19 mouse cellular contexts compared by ENCODE assay signal in genomic region chr5:121493305-121493704, GRCm38 (mm10). TPM values are rescaled to one million over a fixed set of nuclear protein-coding genes. Genes with fewer than 3 reads are reported as not detected.
DNase-seq lines count a peak whose midpoint lies in the region; ATAC-seq lines count a peak whose summit lies in the region.
"Had no signal": no experiment of that assay in that cellular context is flagged by ENCODE, and none has a peak within 500 bp of the region (broad histone marks: within the 10 kb centered on the region; RNA-seq: fewer than 3 reads in every experiment).

No protein-coding gene starts in this region.

- DNase-seq in frontal cortex, postnatal 36 days (ENCODE audit: low spot score in 2 of 2): peak; percentile 64 to 89
- DNase-seq in left cerebral cortex, adult 18-20 months (ENCODE audit: low spot score in 2 of 2): peak; percentile 72 to 82
- peak; percentile 72 to 76 for DNase-seq in right cerebral cortex, postnatal 10 days (ENCODE audit: low spot score in 2 of 2)
- DNase-seq in kidney, postnatal 4 days: no peak
- DNase-seq in urinary bladder, postnatal 4 days (ENCODE audit: low spot score in 2 of 2): no peak
- no peak for DNase-seq in gastrocnemius, postnatal 25 days
- DNase-seq: adrenal gland, postnatal 10 days; cerebellum, adult 9-10 months; heart, postnatal 4 days; kidney, adult 8-10 months; lung, postnatal 14 days; thymus, adult 2 months had no signal

- peak; percentile 89 for ATAC-seq in frontal cortex, adult (ENCODE audit: low TSS enrichment)
- ATAC-seq: forebrain, embryonic 15.5 days; hindbrain, postnatal 0 days had no signal

RNA-seq across cellular contexts. Expression of gene Adam1b, which starts 9.9 kb away (rescaled TPM):
- total RNA-seq in left cerebral cortex, adult 18-20 months (2021): under 1 TPM in 1 of 2 experiments, not detected in 1; 0.16 TPM
- not detected for total RNA-seq in gastrocnemius, postnatal 25 days (2021)
- total RNA-seq: adrenal gland, postnatal 10 days; G1E; heart, postnatal 4 days; hindbrain, postnatal 0 days; neutrophil, adult 5-6 weeks had no signal

RNA-seq across cellular contexts. Expression of gene Erp29, which starts 41.0 kb away (rescaled TPM):
- total RNA-seq in left cerebral cortex, adult 18-20 months (2021): 100 to 1,000 TPM; 136 to 145 TPM
- 10 to 100 TPM; 37.0 to 41.9 TPM for total RNA-seq in gastrocnemius, postnatal 25 days (2021)

RNA-seq across cellular contexts. Expression of gene Tmem116, which starts 41.6 kb away (rescaled TPM):
- total RNA-seq in left cerebral cortex, adult 18-20 months (2021): 1 to 10 TPM; 6.6 to 6.9 TPM
- total RNA-seq in gastrocnemius, postnatal 25 days (2021): 1 to 10 TPM; 4.6 to 5.0 TPM

RNA-seq across cellular contexts. Expression of gene Adam1a, which starts 52.0 kb away (rescaled TPM):
- 10 to 100 TPM; 11.6 to 11.8 TPM for total RNA-seq in left cerebral cortex, adult 18-20 months (2021)
- 1 to 10 TPM; 1.9 to 2.0 TPM for total RNA-seq in gastrocnemius, postnatal 25 days (2021)

RNA-seq across cellular contexts. Expression of gene Gm42878, which starts 52.0 kb away (rescaled TPM):
- total RNA-seq in left cerebral cortex, adult 18-20 months (2021): not detected
- not detected for total RNA-seq in gastrocnemius, postnatal 25 days (2021)
- total RNA-seq: G1E; heart, postnatal 4 days; hindbrain, postnatal 0 days; layer of hippocampus, postnatal 14 days; megakaryocyte-erythroid progenitor cell, adult 5-6 weeks; neutrophil, adult 5-6 weeks had no signal

Comparison
In these comparisons a context has a peak if more than half of its experiments do, and no peak if none do; other contexts are left out.
1. DNase-seq: peak in frontal cortex, postnatal 36 days (2 of 2), left cerebral cortex, adult 18-20 months (2 of 2) and right cerebral cortex, postnatal 10 days (2 of 2); none in kidney, postnatal 4 days (0 of 2), urinary bladder, postnatal 4 days (0 of 2) and gastrocnemius, postnatal 25 days (single experiment).